Mouse (Mus musculus) lung, postnatal 25 days (tissue): Measurements from ENCODE around the gene Med28.
A peak's percentile ranks its signal among the peaks of the same experiment; 100 is the strongest.

ENCODE experiments used
- DNase-seq: peaks from one replicate; pipeline ENCODE4 v3.0.0; 2022; ENCODE audit warnings: low spot score

Gene Med28

DNA sequence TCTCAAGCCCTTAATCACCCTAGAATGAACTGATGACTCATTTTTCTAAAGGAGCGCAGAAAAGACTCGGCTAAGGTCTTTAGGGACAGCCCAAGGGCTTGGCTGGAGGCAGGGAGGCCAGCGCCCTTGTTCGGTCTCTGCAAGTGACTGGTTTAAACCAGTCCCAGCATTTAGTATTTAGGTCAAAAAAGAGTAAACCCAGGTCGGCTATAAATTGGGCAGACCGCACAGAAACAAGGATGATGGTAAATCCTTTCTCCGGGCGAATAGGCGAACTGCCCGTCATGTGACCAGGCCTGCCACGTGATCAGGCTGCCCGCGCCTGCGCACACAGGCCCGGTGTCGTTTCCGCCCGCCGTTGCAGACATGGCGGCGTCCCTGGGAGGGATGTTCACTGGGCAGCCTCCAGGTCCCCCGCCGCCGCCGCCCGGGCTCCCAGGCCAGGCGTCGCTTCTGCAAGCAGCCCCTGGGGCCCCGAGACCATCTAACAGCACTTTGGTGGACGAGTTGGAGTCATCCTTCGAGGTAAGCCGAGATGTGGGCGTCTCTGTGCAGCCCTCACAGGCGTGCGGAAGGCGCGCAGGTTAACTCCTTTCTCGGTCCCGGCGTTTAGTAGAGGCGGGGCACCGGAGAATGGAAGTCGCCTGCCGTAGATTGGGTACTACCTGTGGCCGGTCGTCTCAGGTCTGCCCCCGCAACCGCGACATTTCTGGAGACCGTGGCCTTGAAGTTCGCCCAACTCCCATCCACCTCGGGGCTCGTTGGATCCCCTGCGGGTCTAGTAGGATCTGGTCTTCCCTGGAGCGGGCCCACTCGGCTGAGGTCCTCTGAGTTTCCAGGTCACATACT is at the start of gene Med28:
Gene Med28 (plus strand): TSS at position 270 of the 849 bp plus-strand sequence.
- DNase-seq = peak; percentile 95

DNA sequence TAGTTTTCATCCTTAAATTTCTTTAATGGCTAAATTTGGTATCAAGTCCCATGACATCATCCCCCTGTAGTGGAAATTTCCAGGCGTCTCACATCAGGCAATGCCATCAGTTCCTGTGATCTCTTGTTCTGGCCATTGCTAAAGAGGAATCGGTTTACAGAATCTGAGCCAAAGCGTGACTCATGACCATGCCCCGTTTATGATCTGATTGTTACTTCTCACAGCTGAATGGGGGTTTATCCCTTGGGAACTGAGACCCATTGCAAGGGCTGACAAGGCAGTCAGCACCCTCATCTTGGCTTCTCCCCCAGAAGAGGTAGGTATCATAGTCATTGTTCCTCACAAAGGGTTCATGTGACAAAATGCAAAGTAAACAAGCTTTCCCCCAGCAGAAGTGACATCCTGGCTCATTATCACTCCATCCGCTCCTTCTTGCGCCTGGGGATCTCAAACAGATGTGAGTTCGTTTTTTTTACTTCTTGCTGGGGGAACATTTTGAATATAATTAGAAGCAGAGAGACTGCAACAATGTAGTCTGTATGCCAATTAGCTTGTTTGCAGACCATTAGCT is 47.1 kb upstream of the Med28 start:
- peak; percentile 68 for DNase-seq

- no peak for DNase-seq
These were observed 46.5 kb upstream of the Med28 start for GRCm38 (mm10) chr5:45473521-45473920.

DNA sequence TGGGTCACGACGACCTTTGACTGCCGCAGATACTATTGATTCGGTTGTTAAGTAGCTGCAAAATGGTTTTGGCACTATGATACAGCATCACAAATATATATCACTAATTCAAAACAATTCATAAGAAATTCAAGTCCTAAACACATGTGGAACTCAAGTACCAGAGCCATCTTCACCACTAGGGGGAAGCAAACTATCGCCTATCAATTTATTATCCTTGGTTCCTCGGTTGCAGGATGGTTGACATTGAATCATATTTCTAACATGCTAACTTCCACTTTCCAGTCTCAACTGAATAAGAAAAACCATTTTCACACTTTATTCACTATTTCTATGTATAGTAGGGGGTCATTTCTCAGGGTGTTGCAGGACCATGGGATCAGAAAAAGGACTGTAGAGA is 45.8 kb upstream of the Med28 start:
- DNase-seq = peak; percentile 65

DNA sequence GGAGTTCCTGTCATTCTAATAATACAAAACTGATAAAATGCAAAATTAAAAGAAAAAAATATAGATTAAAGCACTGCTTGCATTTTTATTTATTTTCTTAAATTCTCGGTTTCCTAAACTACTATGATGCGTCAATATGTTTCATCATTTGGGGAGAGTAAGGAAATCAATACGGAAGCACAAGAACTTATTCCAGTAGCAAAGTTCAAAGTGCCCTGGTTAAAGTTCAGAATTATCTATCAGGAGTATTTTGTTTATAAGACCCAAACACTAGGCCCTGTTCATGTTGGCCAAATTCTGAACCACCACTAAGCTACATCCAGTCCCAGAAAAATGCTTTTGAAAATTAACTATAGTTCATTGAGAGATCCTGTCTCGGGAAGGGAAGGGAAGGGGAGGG is 45.3 kb upstream of the Med28 start:
- no peak for DNase-seq

DNA sequence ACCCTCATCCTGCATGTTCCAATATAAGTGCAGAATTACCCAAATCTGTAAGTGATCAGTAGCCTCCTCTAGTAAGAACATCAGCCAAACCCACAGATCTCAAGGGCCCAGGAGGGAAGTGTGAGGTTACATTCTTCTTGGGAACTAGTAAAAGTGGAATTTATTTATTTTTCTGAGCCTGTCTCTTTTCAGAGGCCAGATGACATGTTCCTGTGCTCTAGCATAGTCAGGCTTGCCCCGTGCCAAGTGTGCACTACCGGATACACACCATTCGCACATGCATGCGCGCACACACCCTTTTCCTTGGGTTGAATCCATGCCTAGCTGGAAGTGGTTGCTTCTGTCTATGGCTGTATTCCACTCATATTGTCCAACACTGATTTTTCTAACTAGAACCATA is 44.3 kb upstream of the Med28 start:
- no peak for DNase-seq

DNA sequence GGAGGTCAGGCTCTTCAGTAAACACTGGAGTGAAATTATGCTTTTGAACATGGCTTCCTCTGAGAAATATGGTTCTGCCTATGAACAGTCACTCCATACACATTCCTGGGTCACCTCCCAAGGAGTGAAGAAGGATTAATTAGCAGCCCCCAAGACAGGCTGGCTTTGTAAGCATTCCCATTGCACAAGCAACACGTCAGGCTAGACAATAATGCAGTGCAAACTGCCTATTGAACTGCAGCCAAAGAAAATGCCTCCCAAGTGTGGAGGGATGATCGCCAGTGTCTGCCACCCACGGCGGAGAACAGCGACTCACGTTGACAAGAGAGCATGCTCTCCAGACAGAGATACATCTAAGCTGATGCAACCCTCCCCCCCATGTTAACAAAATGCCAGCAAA is 43.7 kb upstream of the Med28 start:
- DNase-seq = no peak

DNA sequence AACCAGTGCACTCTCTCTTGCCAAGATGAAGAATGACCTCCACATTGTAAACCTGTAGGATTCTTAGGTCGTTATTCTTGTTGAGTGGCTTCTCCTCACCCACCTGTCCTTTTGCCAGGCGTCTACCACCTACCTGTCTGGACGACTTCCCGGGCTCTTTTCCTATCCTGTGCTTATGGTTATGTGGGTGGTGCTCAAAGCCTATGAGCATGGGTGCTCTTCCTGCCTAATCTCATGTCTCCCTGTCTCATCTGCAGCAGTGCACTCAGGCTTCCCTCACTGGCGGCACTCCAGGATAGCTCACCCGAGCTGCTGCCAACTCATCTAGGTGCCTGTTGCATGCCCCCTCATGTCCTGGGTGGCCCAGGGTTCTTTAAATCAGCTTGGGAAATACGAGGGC is 42.4 kb upstream of the Med28 start:
- no peak for DNase-seq

DNA sequence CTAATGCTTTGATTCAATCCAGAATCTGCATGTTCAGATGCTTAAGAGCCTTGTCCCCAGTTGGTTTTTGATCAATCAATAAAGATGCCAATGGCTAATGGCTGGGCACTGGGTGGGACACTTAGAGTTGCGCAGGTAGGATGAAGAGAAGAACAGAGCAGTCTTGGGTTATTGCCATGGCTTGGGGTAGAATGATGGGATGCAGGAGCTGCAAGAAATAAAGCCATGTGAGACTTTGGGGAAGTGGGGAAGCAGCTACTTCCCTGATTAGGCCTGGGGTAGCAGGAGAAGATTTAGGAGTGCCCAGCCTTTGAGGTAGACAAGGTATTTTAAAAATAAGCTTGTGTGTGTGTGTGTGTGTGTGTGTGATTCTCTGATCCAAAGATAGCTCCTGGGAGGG is 40.0 kb upstream of the Med28 start:
- no peak for DNase-seq

- DNase-seq = no peak
These were observed 38.9 kb upstream of the Med28 start for GRCm38 (mm10) chr5:45481125-45481524.

- DNase-seq = peak; percentile 12
These were observed 37.4 kb upstream of the Med28 start for GRCm38 (mm10) chr5:45482607-45483006.

- DNase-seq = no peak
These were observed 36.4 kb upstream of the Med28 start for GRCm38 (mm10) chr5:45483654-45484053.

GRCm38 (mm10) chr5:45491776-45492175 is 28.3 kb upstream of the Med28 start:
- DNase-seq = no peak

DNA sequence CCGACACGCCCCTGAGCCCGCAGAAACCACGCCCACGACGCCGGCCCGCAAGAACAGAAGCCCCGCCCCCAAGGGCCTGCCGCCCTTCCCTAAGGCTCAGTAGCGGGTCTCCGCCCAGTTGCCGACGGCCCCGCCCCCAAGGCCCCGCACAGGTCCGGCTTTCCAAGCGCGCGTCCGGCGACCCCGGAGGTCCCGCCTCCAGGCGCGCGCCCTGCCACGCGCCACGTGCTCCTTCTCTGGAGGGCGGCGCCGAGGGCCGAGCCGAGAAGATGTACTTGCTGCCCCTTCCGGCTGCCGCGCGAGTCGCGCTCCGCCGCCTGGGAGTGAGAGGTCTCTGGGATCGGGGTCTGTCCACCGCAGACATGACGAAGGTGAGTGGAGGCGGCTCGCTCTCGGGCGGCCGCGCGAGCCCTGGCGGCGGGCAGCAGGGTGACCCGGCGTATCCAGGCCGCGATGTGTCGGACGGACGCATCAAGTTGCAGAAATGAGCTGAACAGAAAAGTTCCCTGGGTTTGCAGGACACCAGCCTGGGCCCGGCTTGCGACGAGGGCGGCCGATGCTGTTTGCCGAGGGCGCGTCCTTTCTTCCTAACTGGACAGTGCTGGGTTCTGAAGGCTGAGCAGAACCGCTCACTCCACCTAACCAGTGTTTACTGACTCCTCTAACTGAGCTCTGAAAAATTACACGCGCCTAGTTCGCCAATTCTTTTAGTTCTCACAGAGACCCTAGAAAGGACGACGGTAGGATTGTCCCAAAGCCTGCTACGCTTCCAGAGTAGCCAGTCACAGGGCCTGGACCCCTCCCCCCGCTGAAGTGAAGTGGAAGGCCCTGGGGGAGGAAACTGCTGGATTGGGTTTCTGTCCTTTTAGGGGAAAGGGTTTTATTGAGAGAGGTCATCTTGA is 26.6 kb upstream of the Med28 start, which contains the start of gene Lap3:
Gene Lap3 (plus strand): TSS at position 184 of the 902 bp plus-strand sequence.
- DNase-seq = peak; percentile 99

DNA sequence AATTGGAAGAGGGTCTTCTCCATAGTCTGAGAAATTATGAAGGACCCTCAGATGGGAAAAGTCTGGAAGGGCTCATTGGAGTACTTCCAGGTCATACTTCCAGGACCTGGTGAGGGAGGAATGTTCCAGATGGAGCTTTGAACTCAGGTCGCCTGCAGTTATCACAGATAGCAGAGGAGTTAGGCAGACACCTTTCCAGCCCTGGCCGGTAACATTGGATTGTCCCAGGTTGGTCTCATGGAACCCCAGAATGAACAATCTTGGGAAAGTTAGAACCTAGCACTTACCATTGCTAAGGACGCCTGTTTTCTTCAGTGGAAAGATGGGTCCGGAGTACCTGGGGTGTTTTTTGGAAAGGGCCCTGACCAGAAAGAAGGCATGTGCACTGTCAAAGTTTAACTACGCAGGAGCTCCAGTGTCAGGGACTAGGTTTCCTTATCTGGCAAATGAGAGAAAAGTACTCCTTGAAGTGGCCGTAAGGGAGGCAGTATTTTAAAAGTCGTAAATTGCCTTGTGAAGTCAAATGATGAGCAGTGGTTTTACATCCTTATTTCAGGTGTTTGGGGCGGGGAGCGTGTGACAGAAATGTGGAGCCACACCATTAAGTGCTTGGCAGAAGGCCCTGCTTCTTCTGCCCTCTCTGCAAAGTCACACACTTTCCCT is 25.8 kb upstream of the Med28 start:
- peak; percentile 14 for DNase-seq

DNA sequence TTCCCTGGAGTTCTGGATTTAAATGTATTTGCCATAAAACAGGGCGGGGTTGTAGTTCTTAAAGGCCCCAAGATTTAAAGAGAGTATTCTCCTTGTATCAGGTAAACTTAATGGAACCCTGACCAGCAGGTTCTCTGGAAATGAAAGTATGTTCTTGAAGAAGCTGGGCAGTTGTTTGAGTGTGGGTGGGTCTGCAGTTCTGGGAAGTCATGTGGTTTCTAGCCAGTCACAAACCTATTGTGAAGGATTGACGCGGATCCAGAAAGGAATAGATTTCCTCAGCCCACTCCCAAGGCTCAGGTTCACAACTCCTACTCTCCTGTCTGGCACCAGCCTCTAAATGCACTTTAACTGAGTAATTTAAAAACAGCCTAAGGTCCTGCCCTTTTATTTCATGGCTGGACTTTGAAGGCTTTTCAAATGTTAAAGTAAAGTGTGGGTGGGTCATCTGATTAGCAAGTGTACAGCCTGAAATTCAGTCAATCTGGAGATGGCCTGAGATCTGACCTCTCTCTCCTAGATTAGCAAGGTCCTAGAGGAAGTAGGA is 24.5 kb upstream of the Med28 start:
- peak; percentile 57 for DNase-seq

GRCm38 (mm10) chr5:45496042-45496441 is 24.0 kb upstream of the Med28 start:
- DNase-seq = no peak

- DNase-seq = no peak
These were observed 23.6 kb upstream of the Med28 start for GRCm38 (mm10) chr5:45496479-45496878.

DNA sequence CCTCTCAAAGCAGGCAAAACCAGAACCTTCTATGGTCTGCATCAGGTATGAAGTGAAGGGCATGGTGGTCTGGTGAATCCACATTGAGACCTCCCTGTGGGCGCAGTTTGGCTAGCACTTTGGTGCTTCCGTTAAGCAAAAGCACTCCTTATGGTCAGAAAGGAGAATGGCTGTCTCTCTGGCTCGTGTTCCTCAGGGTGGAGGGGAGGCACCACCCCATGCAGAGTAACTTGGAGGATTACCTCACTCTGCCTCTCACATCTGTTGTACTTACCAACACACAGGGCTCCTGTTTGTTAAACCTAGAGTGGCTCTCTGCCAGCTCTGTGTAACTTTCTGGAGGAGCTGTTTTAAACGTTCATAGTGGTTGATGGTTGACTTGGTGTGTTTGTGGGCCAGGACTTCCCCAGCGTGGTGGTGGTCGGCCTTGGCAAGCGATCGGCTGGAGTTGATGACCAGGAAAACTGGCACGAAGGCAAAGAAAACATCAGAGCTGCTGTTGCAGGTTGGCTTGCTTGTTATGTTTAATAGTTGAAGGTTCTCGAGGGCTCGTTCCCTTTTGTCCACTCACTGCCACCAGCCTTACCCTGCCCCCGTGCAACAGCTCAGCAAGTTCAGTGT is 23.0 kb upstream of the Med28 start:
- DNase-seq = no peak

DNA sequence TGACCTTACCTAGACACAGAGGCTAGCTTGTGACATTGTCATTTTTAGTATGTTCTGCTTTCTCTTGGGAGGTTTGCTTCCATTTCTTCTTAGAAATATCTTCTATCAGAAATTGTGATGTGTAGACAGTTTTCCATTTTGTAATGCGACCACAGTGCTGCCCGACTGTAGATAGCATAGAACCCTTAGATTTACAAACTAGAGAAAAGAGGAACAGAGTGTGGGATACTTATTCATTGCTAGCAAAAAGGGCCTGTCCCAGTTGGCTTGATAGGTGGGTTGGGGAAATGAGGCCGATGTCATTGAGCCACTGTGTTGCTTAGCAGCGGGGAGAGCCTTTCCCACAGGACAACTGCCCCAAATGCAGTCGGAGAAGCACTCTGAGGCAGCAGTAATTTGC is 22.5 kb upstream of the Med28 start:
- DNase-seq = no peak

DNA sequence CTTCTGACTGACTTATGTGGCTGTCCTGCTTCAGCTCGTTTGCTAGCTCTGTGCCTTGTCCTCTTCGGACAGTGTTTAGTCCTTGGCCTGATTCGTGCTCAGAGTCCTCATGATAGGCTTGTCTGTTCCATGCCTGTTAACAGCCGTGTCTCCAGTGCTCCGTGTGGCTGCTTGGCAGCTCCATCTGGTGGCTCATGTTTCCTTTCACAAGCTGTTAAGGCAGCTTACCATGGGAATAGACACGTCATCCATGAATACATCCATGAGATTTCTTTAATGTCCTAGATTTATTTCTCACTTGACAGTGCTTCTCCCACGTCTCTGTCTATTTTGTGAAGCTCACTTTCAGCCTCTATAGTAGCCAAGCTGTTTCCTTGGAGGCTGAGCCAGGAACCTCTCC is 10.0 kb upstream of the Med28 start:
- DNase-seq = no peak
